Mouse (Mus musculus) retina, embryonic 14.5 days (tissue): ENCODE measurements around the gene Gm17079.
"Not testable (repeated sequence)": the region's sequence is repeated elsewhere in the genome, so short reads cannot be mapped to it uniquely, and the experiment has no call there.

ENCODE experiments used
- DNase-seq: peaks from one replicate; pipeline ENCODE4 v3.0.0-alpha.2; 2015; ENCODE audit warnings: low spot score

Gm17079 gene

DNA sequence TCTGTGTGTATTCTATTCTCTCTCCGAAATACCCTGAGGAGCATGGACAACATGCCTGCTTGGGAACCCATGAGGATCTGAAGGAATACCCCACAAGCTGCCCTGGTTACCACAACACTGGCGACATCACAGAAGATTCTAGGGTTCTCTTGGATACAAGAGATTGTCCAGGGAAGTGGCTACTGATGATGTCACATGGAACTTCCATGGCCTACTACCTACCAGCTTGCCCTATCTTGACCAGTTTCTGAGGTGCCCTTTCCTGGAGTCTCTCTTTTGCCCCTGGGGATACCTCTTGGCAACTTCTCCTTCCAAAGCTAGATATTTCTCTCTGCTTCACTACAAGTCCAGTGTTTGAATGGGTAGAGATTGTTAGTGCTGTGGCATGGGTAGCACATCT, at the start of gene Gm17079:
Gm17079 (minus strand) TSS at position 101 of the 400 bp plus-strand sequence.
- DNase-seq: not testable (repeated sequence)

DNA sequence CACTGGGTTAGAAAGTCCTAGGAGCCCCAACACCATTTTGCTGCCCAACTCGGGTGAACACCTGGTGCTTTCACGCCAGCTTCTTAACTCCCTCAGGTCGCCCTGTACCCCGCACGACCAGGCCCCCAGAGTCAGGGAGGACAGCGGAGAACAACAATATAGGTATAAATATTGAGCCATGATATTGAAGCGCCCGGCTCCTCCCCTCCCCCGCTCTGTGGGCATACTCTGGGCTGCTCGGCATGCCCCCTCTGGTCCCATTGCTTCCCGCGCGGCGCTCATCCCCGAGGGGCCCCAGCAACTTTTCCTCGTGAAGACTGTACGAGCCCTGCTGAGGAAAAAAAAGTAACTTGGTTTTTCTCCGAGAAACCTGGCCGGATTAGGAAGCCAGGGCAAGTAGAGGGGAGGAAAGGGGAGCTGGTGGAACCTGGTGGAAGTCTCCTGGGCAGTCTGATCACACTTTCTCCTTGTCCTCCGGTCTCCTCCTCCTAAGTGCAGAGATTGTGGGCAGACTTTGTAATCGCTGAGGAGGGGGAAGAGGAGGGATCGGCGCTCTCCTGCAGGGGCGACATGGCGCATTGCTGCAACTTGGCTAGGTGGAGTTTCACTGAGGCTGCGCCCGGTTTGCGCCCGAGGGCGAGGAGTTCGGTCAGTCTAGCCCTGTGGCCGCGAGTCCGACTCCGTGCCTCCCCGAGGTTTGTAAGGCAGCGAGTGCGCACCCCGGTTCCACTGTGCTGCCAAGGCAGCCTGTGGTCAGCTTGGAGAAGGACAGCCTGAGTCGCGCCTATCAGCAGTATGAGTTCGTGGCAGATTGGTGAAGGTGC, 45.3 kb upstream of the Gm17079 start:
- DNase-seq: peak; percentile 40

DNA sequence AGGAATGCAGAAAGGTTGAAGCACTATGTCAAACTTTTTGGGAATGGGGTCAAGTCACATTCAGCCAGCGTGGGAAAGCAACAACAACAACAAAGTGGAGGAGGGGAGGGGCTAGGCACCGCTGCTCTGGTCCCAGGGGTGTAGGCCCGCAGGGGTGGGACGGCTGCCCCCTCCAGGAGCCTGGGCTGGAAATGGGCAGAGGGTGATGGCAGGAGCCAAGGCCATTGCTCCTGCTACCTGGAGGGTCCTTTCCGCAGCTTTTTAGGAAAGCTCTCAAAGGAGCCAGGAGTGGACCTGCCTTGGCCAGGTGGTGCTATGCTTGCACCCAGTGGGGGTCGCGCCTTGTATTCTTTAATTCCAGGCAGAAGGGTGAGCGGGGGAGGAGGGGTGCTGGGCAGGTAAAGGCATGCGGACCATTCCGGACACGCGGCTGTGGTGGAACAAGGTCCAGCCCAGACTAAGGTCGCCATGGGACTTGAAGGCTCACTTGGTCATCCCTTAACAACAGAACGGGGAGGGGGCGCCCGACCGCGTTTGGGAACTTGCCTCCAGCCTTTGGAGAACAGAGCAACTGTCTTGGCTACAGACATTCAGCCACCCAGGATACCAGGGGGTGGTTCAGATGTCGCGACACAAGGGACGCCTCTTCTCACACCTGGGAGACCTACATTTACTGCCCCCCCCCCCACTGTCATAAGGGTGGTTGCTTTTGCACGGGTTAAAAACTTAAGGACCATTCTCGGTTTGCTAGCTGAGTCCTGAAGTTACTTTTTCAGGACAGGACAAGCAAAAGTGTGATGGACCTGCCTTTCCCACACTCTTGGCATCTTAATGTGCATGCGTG, 44.1 kb upstream of the Gm17079 start:
- no peak for DNase-seq

DNA sequence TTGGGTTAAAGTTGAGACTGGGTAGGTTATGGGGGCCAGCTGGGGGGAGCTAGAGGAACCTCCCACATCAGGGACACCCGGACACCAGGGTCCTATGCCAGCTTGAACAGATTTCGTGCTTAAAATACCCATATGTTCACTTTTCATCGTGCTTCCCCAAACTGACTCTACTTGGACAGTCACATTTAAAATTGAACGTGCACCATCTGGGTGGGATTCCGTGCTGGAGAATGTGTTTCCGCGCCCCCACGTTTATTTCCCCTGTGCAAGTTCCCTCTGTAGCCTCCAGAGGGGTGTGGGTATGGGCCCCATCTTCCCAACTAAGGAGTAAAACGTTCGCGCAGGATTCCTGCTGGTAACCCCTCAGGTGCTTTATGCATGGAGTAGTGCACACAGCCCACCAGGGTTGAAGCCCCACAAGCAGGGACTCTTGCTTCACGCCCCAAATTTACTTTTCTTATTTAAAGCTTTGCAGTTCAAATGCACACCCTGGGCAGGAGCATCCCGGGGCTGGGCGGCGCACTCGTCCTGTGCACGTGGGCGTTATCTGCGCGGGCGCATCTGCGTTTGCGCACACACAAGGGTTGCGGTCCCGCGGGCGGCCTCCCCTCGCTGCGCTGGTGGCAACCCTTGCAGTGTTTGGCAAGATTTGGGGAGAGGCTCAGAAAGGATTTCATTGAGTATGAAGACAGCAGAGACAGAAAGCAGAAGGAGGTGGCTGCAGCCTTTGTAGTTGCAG, 43.3 kb upstream of the Gm17079 start:
- DNase-seq: no peak

DNA sequence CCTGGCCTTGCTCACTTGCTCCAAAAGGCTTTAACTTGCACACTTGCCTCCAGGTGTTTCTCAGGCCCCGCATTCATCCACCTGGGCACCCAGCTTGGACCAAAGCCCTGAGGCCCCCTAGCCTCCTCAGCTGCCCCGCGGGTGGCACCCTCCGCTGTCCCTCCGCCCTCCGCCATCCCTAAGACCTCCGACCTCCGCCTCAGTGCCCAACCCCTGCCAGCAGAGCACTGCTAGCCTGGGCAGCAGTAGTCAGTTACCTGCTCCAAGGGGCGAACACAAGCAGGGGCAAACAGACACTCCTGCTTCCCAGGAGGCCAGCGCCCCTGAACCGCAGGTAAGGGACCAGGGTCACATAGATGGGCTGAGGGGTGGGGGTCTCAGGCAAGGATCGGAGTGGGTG, 42.7 kb upstream of the Gm17079 start:
- DNase-seq: no peak

DNA sequence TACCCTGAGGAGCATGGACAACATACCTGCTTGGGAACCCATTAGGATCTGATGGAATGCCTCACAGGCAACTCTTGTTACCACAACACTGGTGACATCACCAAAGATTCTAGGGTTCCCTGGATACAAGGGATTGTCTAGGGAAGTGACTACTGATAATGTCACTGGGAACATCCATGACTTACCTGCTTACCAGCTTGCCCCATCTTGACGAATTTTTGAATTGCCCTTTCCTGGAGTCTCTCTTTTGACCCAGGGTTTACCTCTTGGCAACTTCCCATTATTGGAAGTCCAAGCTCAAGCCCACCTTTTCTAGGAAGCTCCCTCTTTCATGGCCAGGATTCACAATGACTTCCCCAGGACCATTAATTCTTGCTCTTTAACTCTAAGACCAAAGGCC, 21.8 kb upstream of the Gm17079 start, which contains the start of gene Gm5800:
Gm5800 (minus strand) TSS at position 101 of the 400 bp plus-strand sequence.
- no peak for DNase-seq

DNA sequence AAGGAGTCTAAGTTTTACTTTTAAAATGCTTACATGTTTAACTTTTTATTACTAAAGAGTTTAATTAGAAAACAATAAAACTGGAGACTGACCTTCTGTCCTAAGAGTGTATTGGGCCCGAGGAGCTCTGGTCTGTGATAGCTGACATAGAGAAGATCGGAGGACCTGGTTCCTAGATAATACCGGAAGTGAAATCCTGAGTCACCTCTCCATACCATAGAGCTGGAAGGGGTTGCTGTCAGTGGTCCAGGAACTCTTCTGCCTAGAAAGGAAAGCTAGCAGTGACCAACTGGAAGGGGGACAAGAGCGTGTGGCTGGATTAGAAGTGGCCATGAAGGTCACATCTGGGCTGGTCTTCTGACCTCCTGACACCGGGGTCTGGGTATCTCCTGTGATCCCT, 18.0 kb downstream of the Gm17079 start:
- no peak for DNase-seq
